Mouse (Mus musculus) thymus, adult 2 months (tissue): Measurements from ENCODE around the gene Dapk1.

Experiments
- CTCF ChIP-seq: fragments of 200-500 bp; IDR thresholded peaks from 2 replicates; pipeline ENCODE4 v1.5.1; 2012; ENCODE audit warnings: mild to moderate bottlenecking, control low read depth, low read length, moderate library complexity, borderline replicate concordance; ENCODE audit not compliant: control insufficient read depth, poor library complexity, insufficient read depth; ENCODE audit errors: extremely low read depth
- POLR2A ChIP-seq: fragments of 200-500 bp; IDR thresholded peaks from 2 replicates; pipeline ENCODE4 v1.6.1; 2012; ENCODE audit warnings: mild to moderate bottlenecking, low read length, control low read depth, moderate library complexity; ENCODE audit not compliant: control insufficient read depth, poor library complexity, insufficient read depth; ENCODE audit errors: extremely low read depth

DNA sequence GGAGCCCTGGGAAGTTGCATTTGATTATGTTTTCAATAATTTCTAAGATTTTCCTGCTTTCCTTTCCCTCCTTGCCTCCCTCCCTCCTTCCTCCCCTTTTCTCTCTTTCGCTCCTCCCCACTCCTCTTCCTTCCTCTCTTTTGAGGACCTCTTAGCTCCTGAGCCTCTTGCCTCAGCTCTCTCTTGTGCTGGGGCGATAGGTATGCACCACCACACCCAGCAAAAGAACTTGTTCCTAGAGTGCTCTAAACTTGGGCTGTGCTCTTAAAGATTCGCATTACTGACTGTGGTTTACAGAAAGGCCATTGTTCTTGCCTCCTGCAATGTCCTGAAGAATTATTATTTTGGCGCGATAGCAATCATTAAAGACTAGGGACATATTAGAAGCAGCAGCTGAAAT, 46.6 kb downstream of the Dapk1 start:
- TF ChIP-seq POLR2A (no peak), CTCF (no peak)
